Mouse (Mus musculus) liver, adult 2 months (tissue): ENCODE measurements around the gene Chrnb2.
"Not testable (repeated sequence)": the region's sequence is repeated elsewhere in the genome, so short reads cannot be mapped to it uniquely, and the experiment has no call there.

Source experiments
- CTCF ChIP-seq: fragments of 200-500 bp; IDR thresholded peaks from 2 replicates; pipeline ENCODE4 v1.5.1; 2011; ENCODE audit warnings: low read depth, low read length, control low read depth
- POLR2A ChIP-seq: fragments of 200-500 bp; IDR thresholded peaks from 2 replicates; pipeline ENCODE4 v1.6.1; 2011; ENCODE audit warnings: low read length, control low read depth; ENCODE audit not compliant: insufficient read depth; ENCODE audit errors: extremely low read depth

DNA sequence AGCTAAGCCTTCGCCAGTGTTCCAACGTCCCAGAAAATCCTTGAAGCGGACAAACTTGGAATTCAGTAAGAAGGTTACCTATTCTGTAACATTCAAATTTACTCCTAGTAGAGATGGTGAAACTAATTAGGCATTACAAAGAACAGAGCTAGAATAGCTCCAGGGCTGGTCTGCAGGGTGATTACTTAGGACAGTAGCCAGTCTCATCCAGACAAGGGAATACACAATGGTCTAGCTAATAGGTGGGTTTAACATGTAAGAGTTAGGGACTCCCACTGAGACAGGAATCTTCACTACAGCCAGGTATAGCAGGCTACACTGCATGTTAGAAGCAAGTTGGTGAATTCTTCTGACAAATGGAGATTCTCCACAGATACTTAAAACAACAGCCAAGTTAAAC is 35.6 kb upstream of the Chrnb2 start:
- TF ChIP-seq POLR2A, CTCF: not testable (repeated sequence)
